Mouse (Mus musculus) testis, postnatal 14 days (tissue): Measurements from ENCODE around the gene Fam71e1.

ENCODE experiments used
- DNase-seq: peaks from one replicate; pipeline ENCODE4 v3.0.0; 2021; ENCODE audit warnings: low spot score

The Fam71e1 gene

GRCm38 (mm10) chr7:44535657-44536589 lies 39.5 kb downstream of the Fam71e1 start:
- no peak for DNase-seq

- DNase-seq: no peak
Measured at GRCm38 (mm10) chr7:44536590-44536968, 40.2 kb downstream of the Fam71e1 start.

- no peak for DNase-seq
Measured at GRCm38 (mm10) chr7:44537009-44537408, 40.6 kb downstream of the Fam71e1 start.

GRCm38 (mm10) chr7:44537496-44537895 lies 41.1 kb downstream of the Fam71e1 start:
- no peak for DNase-seq

GRCm38 (mm10) chr7:44538756-44539624 lies 42.6 kb downstream of the Fam71e1 start:
- DNase-seq: no peak

- DNase-seq: no peak
Measured at GRCm38 (mm10) chr7:44542555-44542954, 46.2 kb downstream of the Fam71e1 start.

- DNase-seq: no peak
Measured at GRCm38 (mm10) chr7:44543071-44543470, 46.7 kb downstream of the Fam71e1 start.

- no peak for DNase-seq
Measured at GRCm38 (mm10) chr7:44546274-44546673, 49.9 kb downstream of the Fam71e1 start.

- no peak for DNase-seq
Measured at GRCm38 (mm10) chr7:44547041-44547440, 50.7 kb downstream of the Fam71e1 start.

- DNase-seq: no peak
Measured at GRCm38 (mm10) chr7:44547725-44548124, 51.3 kb downstream of the Fam71e1 start.

GRCm38 (mm10) chr7:44548497-44549087 lies 52.2 kb downstream of the Fam71e1 start, which contains the start of gene Pold1:
Gene Pold1, minus strand, starts transcription at chr7:44548849.
- DNase-seq: peak; percentile 98

- DNase-seq: no peak
Measured at GRCm38 (mm10) chr7:44549621-44550408, 53.4 kb downstream of the Fam71e1 start.

GRCm38 (mm10) chr7:44550409-44550678 lies 54.0 kb downstream of the Fam71e1 start:
- DNase-seq: no peak
